Mouse (Mus musculus) kidney, adult 2 months (tissue): ENCODE data around the gene Prpf31. TPM values are rescaled to one million over a fixed set of nuclear protein-coding genes. Genes with fewer than 3 reads are reported as not detected.

Experiments
- DNase-seq: peaks from one replicate; pipeline ENCODE4 v3.0.0; 2021
- H3K27ac ChIP-seq: fragments of 200-500 bp; 2 replicates; pipeline ENCODE4 v1.5.1; 2012; ENCODE audit warnings: low read depth, low read length, control low read depth, inconsistent platforms; ENCODE audit not compliant: insufficient read depth
- H3K27me3 ChIP-seq: fragments of 200-500 bp; replicated peaks from 2 replicates; pipeline ENCODE4 v1.6.1; 2012; ENCODE audit warnings: mild to moderate bottlenecking, moderate library complexity, low read length, inconsistent platforms; ENCODE audit not compliant: control insufficient read depth, insufficient read depth
- H3K36me3 ChIP-seq: fragments of 200-500 bp; 2 replicates; pipeline ENCODE4 v1.6.1; 2012; ENCODE audit warnings: mild to moderate bottlenecking, moderate library complexity, low read length, inconsistent platforms; ENCODE audit not compliant: control insufficient read depth, insufficient read depth
- H3K4me1 ChIP-seq: fragments of 200-500 bp; 2 replicates; pipeline ENCODE4 v1.6.1; 2011; ENCODE audit warnings: low read length; ENCODE audit not compliant: control insufficient read depth, insufficient read depth
- H3K4me3 ChIP-seq: fragments of 200-500 bp; 2 replicates; pipeline ENCODE4 v1.5.1; 2011; ENCODE audit warnings: mild to moderate bottlenecking, low read depth, low read length, control low read depth; ENCODE audit not compliant: insufficient read depth
- CTCF ChIP-seq: fragments of 200-500 bp; conservative IDR thresholded peaks from 2 replicates; pipeline ENCODE4 v1.5.1; 2011; ENCODE audit warnings: low read depth, mild to moderate bottlenecking, control low read depth, low read length, moderate library complexity, mixed read lengths; ENCODE audit not compliant: insufficient read depth, insufficient read length
- POLR2A ChIP-seq: fragments of 200-500 bp; IDR thresholded peaks from one replicate; pipeline ENCODE4 v1.6.1; 2011; ENCODE audit warnings: low read depth, low read length, control low read depth
- WGBS: fragments of 180-500 bp; shearing (Covaris S2); methylation state at CpG from one replicate; pipeline ENCODE4 v1.1.7; 2018; 5-methylcytosine and 5-hydroxymethylcytosine counted together
- polyA plus RNA-seq: library from polyadenylated mRNA; depleted of rRNA; stranded (reverse); fragments of >200 nt; gene quantifications from 2 replicates; pipeline ENCODE4 v1.2.3, GENCODE M21; 2012

Prpf31 gene
- polyA plus RNA-seq, 1 experiment = 24.1 TPM

- H3K27me3 ChIP-seq = no peaks in the 10 kb centered on the region
- no peak overlapping the region; the same call in 1 of the 2 replicates for H3K27ac ChIP-seq
- no peak for TF ChIP-seq POLR2A
- no peak for TF ChIP-seq CTCF
These were observed 20.7 kb upstream of the Prpf31 start for GRCm38 (mm10) chr7:3609082-3609481.

GRCm38 (mm10) chr7:3610437-3610836 is 19.3 kb upstream of the Prpf31 start:
- no peaks in the 10 kb centered on the region for H3K27me3 ChIP-seq
- no peak for DNase-seq
- H3K27ac ChIP-seq = no peak overlapping the region
- H3K36me3 ChIP-seq = no peaks in the 10 kb centered on the region
- WGBS = 81% methylated on average over 3 of the region's 3 CpGs
- no peak for TF ChIP-seq CTCF
- no peak for TF ChIP-seq POLR2A
- H3K4me1 ChIP-seq = no peaks in the 10 kb centered on the region
- H3K4me3 ChIP-seq = no peak overlapping the region

More at GRCm38 (mm10) chr7:3609082-3609481, 20.7 kb upstream of the Prpf31 start:
- peak; percentile 91 for DNase-seq
- Histone ChIP-seq H3K4me1 (no peaks in the 10 kb centered on the region), H3K36me3 (no peaks in the 10 kb centered on the region), H3K4me3 (no peak overlapping the region)
- WGBS = 13% methylated on average over 3 of the region's 3 CpGs

DNA sequence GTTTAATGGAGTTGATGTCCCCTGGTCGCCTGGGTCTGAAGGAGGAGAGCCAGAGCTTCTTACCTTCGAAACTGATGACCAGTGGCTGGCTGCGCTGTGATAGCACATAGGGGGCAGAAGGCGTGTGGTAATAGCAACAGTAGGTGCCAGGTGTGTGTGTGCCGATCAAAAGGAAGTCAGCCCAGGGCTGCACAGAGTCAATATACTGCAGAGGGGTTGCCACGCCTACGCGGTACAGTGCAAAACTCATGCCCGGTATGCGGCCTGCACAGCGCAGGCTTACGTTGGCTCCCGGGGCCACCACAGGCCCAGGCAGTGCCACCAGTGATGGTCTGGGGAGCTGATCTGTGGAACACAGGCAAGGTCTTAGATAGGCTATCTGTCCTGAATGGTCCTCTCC is 18.8 kb upstream of the Prpf31 start:
- no peaks in the 10 kb centered on the region for H3K27me3 ChIP-seq
- 91% methylated on average over 13 of the region's 13 CpGs for WGBS
- no peak overlapping the region for H3K27ac ChIP-seq
- no peaks in the 10 kb centered on the region for H3K4me1 ChIP-seq
- TF ChIP-seq CTCF (no peak), POLR2A (no peak)
- no peak for DNase-seq
- H3K4me3 ChIP-seq = no peak overlapping the region
- no peaks in the 10 kb centered on the region for H3K36me3 ChIP-seq

DNA sequence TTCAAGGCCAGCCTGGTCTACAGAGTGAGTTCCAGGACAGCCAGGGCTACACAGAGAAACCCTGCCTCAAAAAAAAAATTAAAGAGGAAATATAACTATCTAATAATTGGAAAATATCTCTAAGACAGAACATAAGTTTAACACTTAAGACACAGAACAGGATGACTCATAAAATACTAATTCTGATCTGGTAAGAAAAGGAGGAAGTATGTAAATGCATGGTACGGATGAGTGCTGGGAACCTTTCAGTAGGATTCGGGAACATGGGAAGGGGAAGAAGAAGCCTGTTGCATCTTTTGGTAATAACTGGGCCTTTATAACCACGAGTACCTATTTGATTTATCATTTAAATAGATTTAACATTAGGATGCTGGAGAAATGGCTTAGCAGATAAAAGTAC is 15.8 kb upstream of the Prpf31 start:
- TF ChIP-seq POLR2A = no peak
- no peak for TF ChIP-seq CTCF

GRCm38 (mm10) chr7:3616057-3616388 is 13.8 kb upstream of the Prpf31 start, which contains the start of gene Oscar:
Gene Oscar, minus strand, starts transcription at chr7:3616157.
- no peak within 1 kb of the TSS; the same call in 1 of the 2 replicates for H3K4me3 ChIP-seq
- no peaks in the 10 kb centered on the region; the same call in 1 of the 2 replicates for H3K36me3 ChIP-seq
- H3K27ac ChIP-seq = no peak within 1 kb of the TSS
- no peaks in the 10 kb centered on the region for H3K4me1 ChIP-seq
- no peak for DNase-seq
- no peak for TF ChIP-seq POLR2A
- no peak for TF ChIP-seq CTCF
- H3K27me3 ChIP-seq = no peaks in the 10 kb centered on the region
- 81% methylated on average over 4 of the region's 4 CpGs for WGBS

More for the DNA sequence above, 15.8 kb upstream of the Prpf31 start:
- Histone ChIP-seq H3K27me3 (no peaks in the 10 kb centered on the region), H3K4me3 (no peak overlapping the region), H3K36me3 (no peaks in the 10 kb centered on the region), H3K27ac (no peak overlapping the region), H3K4me1 (no peaks in the 10 kb centered on the region)
- DNase-seq = no peak
- 79% methylated on average over 3 of the region's 3 CpGs for WGBS

DNA sequence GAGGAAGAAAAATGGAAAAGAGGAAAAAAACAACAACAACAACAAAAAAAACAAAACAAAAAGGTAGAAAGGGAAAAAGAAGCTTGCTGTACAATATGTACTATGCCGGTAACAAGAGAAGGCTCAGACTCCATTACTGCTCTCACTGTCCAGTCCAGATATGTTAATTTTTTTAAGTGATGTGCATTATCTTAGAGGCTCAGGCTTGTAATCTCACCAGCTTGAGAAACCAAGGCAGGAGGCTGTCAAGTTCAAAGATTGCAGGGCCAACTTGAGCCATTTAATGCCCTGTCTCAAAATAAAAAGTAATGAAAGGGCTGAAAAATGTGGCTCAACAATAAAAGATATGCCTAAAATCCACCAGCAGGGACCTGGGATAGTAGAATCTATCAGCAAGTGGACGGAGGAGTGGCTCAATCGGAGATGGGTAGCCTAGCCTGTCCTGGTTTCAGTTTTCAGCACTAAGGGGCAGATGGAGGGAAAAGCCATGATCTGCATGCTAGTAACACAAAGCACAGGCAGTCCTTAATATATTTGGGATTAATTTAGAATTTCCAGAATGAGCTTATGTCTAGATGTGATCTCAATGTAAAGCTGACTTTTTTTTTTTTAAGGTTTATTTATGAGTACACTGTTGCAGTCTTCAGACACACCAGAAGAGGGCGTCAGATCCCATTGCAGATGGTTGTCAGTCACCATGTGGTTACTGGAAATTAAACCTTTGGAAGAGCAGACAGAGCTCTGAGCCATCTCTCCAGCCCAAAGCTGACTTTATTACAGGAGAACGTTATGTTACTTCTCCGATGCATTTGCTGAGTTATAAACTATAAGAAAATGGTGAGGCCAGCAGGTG is 13.2 kb upstream of the Prpf31 start:
- H3K4me1 ChIP-seq = no peaks in the 10 kb centered on the region
- no peaks in the 10 kb centered on the region for H3K27me3 ChIP-seq
- H3K4me3 ChIP-seq = no peak overlapping the region; the same call in 1 of the 2 replicates
- no peaks in the 10 kb centered on the region; the same call in 1 of the 2 replicates for H3K36me3 ChIP-seq
- TF ChIP-seq POLR2A (no peak), CTCF (peak; percentile 35; the same call in 1 of the 2 replicates)
- no peak overlapping the region for H3K27ac ChIP-seq
- WGBS = 38% methylated on average over 6 of the region's 6 CpGs
- no peak for DNase-seq

DNA sequence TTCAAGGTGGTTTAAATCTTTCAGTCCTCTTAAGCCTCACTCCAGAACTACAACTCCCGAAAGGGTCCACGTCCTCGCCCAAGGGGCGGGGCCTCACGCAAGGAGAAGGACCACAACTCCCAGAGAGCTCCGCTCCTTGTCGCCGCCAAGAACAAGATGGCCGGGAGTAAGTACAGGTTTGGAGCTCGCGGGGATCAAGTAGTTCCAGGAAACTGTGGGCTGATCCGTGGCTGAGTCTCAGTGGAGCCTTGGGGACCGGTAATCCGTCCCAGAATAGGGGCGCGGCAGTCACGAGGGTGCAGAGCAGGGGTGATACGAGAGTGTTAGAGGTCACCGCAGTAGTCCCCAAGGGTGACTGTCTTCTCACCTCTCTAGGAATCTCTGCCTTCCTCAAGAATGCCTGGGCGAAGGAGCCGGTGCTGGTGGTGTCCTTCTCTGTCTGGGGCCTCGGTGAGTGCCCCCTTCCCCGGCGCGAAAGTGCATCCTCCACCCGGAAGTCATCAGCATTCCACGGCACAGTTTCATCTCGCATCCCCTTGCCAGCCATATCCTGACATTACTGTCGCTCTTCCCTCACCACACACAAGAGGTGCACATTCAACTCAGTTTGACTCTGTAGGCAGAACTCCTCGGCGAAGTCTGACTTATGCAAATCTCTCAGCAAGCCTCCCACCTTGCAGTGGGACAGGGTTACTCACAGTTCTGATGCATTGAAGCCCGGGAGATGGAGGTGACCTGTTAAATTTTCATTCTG is 12.4 kb upstream of the Prpf31 start, which contains the start of gene Ndufa3:
TSS of gene Ndufa3 (plus strand) at position 132 of the 754 bp plus-strand sequence.
- peak; percentile 94 for DNase-seq
- TF ChIP-seq POLR2A = peak; percentile 65
- TF ChIP-seq CTCF = no peak
- no peaks in the 10 kb centered on the region for H3K27me3 ChIP-seq
- WGBS = 1% methylated on average over 32 of the region's 32 CpGs
- H3K4me1 ChIP-seq = no peaks in the 10 kb centered on the region
- peak within 1 kb of the TSS; percentile 87 for H3K27ac ChIP-seq
- peak within 1 kb of the TSS; percentile 86 for H3K4me3 ChIP-seq
- H3K36me3 ChIP-seq = no peaks in the 10 kb centered on the region; the same call in 1 of the 2 replicates
